ENCODE assay signal across 10 mouse cellular contexts in genomic region chr2:178594177-178594576, GRCm38 (mm10).
DNase-seq lines count a peak whose midpoint lies in the region; ATAC-seq and TF ChIP-seq lines count a peak whose summit lies in the region.
"Had no signal": no experiment of that assay in that cellular context is flagged by ENCODE, and none has a peak within 500 bp of the region (broad histone marks: within the 10 kb centered on the region; RNA-seq: fewer than 3 reads in every experiment).

No protein-coding gene starts in this region.

- H3K4me2 ChIP-seq in intestine, postnatal 0 days (replicated peaks; ENCODE audit: low read depth), result no peak overlapping the region

- 17% methylated on average over 6 of the region's 6 CpGs for WGBS in intestine, postnatal 0 days
- 15% methylated on average over 6 of the region's 6 CpGs for WGBS in kidney, adult 2 months

- no peaks in the 10 kb centered on the region for H3K4me1 ChIP-seq in intestine, postnatal 0 days (replicated peaks; ENCODE audit: control insufficient read depth, insufficient read depth, low read length)
- H3K4me1 ChIP-seq in kidney, adult 2 months (ENCODE audit: control insufficient read depth, insufficient read depth, low read length), result no peaks in the 10 kb centered on the region

- no peaks in the 10 kb centered on the region for H3K9me3 ChIP-seq in intestine, postnatal 0 days (ENCODE audit: control insufficient read depth)

- no peak for TF ChIP-seq CTCF in intestine, postnatal 0 days (IDR thresholded peaks at IDR 0.05; ENCODE audit: low read depth)
- no peak for TF ChIP-seq CTCF in kidney, adult 2 months (conservative IDR thresholded peaks at IDR 0.05; ENCODE audit: insufficient read depth, insufficient read length, low read depth, low read length)

- H3K9ac ChIP-seq in intestine, postnatal 0 days (ENCODE audit: low read depth, low read length), result no peak overlapping the region

- H3K4me3 ChIP-seq in intestine, postnatal 0 days (ENCODE audit: low read depth, low read length), result no peak overlapping the region
- no peak overlapping the region for H3K4me3 ChIP-seq in kidney, adult 2 months (ENCODE audit: insufficient read depth, low read depth, low read length)
- H3K4me3 ChIP-seq: left cerebral cortex, adult 2 months had no signal

- ATAC-seq in intestine, postnatal 0 days, result peak; percentile 58

- H3K36me3 ChIP-seq in intestine, postnatal 0 days (ENCODE audit: control insufficient read depth, insufficient read depth), result no peaks in the 10 kb centered on the region
- no peaks in the 10 kb centered on the region for H3K36me3 ChIP-seq in kidney, adult 2 months (ENCODE audit: control insufficient read depth, insufficient read depth, low read length)

- peak; percentile 31 for DNase-seq in embryo, embryonic 10.5 days (ENCODE audit: low spot score)
- DNase-seq in embryo, embryonic 9.5 days (ENCODE audit: extremely low spot score), result no peak
- DNase-seq in testis, postnatal 14 days (ENCODE audit: low spot score), result peak; percentile 60
- DNase-seq in testis, postnatal 10 days (ENCODE audit: low spot score), result no peak
- DNase-seq in kidney, adult 2 months, result no peak
- DNase-seq in layer of hippocampus, adult 8-10 months (ENCODE audit: low spot score in 2 of 2), result no peak
- no peak for DNase-seq in frontal cortex, postnatal 36 days (ENCODE audit: low spot score in 2 of 2)

- H3K27me3 ChIP-seq in intestine, postnatal 0 days (replicated peaks; ENCODE audit: control insufficient read depth, insufficient read depth, low read length), result no peaks in the 10 kb centered on the region
- H3K27me3 ChIP-seq in kidney, adult 2 months (replicated peaks; ENCODE audit: control insufficient read depth, insufficient read depth, low read length), result no peaks in the 10 kb centered on the region

- no peak overlapping the region for H3K27ac ChIP-seq in intestine, postnatal 0 days (ENCODE audit: low read depth, low read length)
- no peak overlapping the region for H3K27ac ChIP-seq in kidney, adult 2 months (ENCODE audit: insufficient read depth, low read depth, low read length)
- H3K27ac ChIP-seq: kidney, postnatal 0 days; left cerebral cortex, adult 2 months had no signal

- no peak for TF ChIP-seq POLR2A in kidney, adult 2 months (IDR thresholded peaks at IDR 0.05; ENCODE audit: low read depth, low read length)

Comparison
In these comparisons a context has a peak if more than half of its experiments do, and no peak if none do; other contexts are left out.
1. DNase-seq: peak in embryo, embryonic 10.5 days (single experiment) and testis, postnatal 14 days (single experiment); none in embryo, embryonic 9.5 days (single experiment), testis, postnatal 10 days (single experiment), kidney, adult 2 months (single experiment), layer of hippocampus, adult 8-10 months (0 of 2) and frontal cortex, postnatal 36 days (0 of 2).